In genomic region chr8:118826761-118827160, GRCm38 (mm10) we compare ENCODE assay signal across 26 mouse cellular contexts.
DNase-seq lines count a peak whose midpoint lies in the region; ATAC-seq lines count a peak whose summit lies in the region.
"Had no signal": no experiment of that assay in that cellular context is flagged by ENCODE, and none has a peak within 500 bp of the region (broad histone marks: within the 10 kb centered on the region; RNA-seq: fewer than 3 reads in every experiment).

No protein-coding gene starts in this region.

- no peak overlapping the region for H3K9ac ChIP-seq in kidney, embryonic 16.5 days (replicated peaks; ENCODE audit: low read length)
- H3K9ac ChIP-seq: embryonic facial prominence, embryonic 12.5 days; forebrain, embryonic 13.5 days; forebrain, embryonic 15.5 days; forebrain, postnatal 0 days had no signal

- no peaks in the 10 kb centered on the region for H3K27me3 ChIP-seq in kidney, embryonic 16.5 days (ENCODE audit: insufficient read depth, low read length)
- H3K27me3 ChIP-seq: CH12.LX; forebrain, embryonic 13.5 days; forebrain, embryonic 15.5 days; Patski had no signal

- H3K4me2 ChIP-seq in kidney, embryonic 16.5 days (replicated peaks; ENCODE audit: low read depth, low read length): no peak overlapping the region
- H3K4me2 ChIP-seq: embryonic facial prominence, embryonic 12.5 days; forebrain, embryonic 13.5 days; forebrain, embryonic 15.5 days had no signal

- H3K36me3 ChIP-seq in kidney, embryonic 16.5 days (ENCODE audit: insufficient read depth, low read length): no peaks in the 10 kb centered on the region
- H3K36me3 ChIP-seq: embryonic facial prominence, embryonic 10.5 days; embryonic facial prominence, embryonic 12.5 days; forebrain, embryonic 15.5 days; G1E had no signal

- no peaks in the 10 kb centered on the region for H3K9me3 ChIP-seq in kidney, embryonic 16.5 days (ENCODE audit: low read length)
- H3K9me3 ChIP-seq: embryonic facial prominence, embryonic 10.5 days; embryonic facial prominence, embryonic 12.5 days; forebrain, embryonic 13.5 days; forebrain, embryonic 15.5 days had no signal

- peaks cover 5% of the 10 kb centered on the region; the same call in 1 of the 2 replicates for H3K4me1 ChIP-seq in kidney, embryonic 16.5 days (ENCODE audit: insufficient read depth, low read length)

- ATAC-seq in kidney, embryonic 16.5 days (ENCODE audit: low FRiP score, low TSS enrichment): no peak
- ATAC-seq: activated CD4-positive, CD25-positive, alpha-beta regulatory T cell, adult 4 months; CD4-positive, CD25-positive, alpha-beta regulatory T cell, adult 4 months; forebrain, embryonic 13.5 days; forebrain, embryonic 15.5 days; forebrain, postnatal 0 days; Patski had no signal

- DNase-seq in kidney, adult 18-20 months: peak; percentile 17
- DNase-seq in kidney, postnatal 10 days: no peak
- peak; percentile 23 for DNase-seq in kidney, adult 9 months
- DNase-seq in 3T3-L1 (ENCODE audit: low read depth, low spot score): peak; percentile 51
- peak; percentile 29 for DNase-seq in adipocyte (ENCODE audit: low spot score)
- no peak for DNase-seq in cerebellum, adult 11 months
- DNase-seq: adrenal gland, adult 2 months; adrenal gland, postnatal 10 days; adrenal gland, postnatal 25 days; B cell, adult 2 months; cerebellum, adult 11-12 months; cerebellum, adult 2 months; cerebellum, adult 9-10 months; cerebellum, postnatal 10 days; cerebellum, postnatal 25 days; forebrain, postnatal 0 days had no signal

- 74% methylated on average over 4 of the region's 4 CpGs for WGBS in kidney, embryonic 16.5 days

- H3K27ac ChIP-seq in kidney, embryonic 16.5 days (ENCODE audit: low read length): no peak overlapping the region
- H3K27ac ChIP-seq: embryonic facial prominence, embryonic 10.5 days; embryonic facial prominence, embryonic 12.5 days; forebrain, embryonic 13.5 days; forebrain, embryonic 15.5 days had no signal

- H3K4me3 ChIP-seq in kidney, embryonic 16.5 days (ENCODE audit: low read length): no peak overlapping the region
- H3K4me3 ChIP-seq: embryonic facial prominence, embryonic 10.5 days; embryonic facial prominence, embryonic 12.5 days; forebrain, embryonic 13.5 days; forebrain, embryonic 15.5 days had no signal

Comparison
In these comparisons a context has a peak if more than half of its experiments do, and no peak if none do; other contexts are left out.
1. DNase-seq: peak in kidney, adult 18-20 months (single experiment), kidney, adult 9 months (single experiment), 3T3-L1 (single experiment) and adipocyte (single experiment); none in kidney, postnatal 10 days (single experiment) and cerebellum, adult 11 months (single experiment).